Mouse (Mus musculus) liver, adult 2 months (tissue): ENCODE measurements around the gene Epb41l5.

Experiments
- CTCF ChIP-seq: fragments of 200-500 bp; IDR thresholded peaks from 2 replicates; pipeline ENCODE4 v1.5.1; 2011; ENCODE audit warnings: low read depth, low read length, control low read depth
- POLR2A ChIP-seq: fragments of 200-500 bp; IDR thresholded peaks from 2 replicates; pipeline ENCODE4 v1.6.1; 2011; ENCODE audit warnings: low read length, control low read depth; ENCODE audit not compliant: insufficient read depth; ENCODE audit errors: extremely low read depth

DNA sequence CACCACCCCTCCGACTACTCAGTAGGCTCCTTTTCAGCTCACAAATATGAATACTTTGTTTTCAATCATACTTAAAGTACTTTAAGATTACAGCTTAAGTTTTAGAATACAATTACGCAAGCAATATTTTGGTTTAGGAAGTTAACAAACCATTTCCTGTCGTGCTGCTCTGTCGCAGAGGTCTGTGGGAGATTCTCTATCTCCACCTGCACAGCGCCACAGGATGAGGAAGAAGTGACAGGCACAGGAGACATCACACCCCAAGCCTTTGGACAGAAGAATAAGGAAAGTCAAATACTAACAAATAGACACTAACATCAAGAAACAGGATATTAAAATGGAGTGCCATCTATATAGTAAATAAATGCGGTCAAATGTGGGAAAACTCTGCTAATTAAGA is 49.9 kb downstream of the Epb41l5 start:
- no peak for TF ChIP-seq CTCF
- no peak for TF ChIP-seq POLR2A
